Mouse (Mus musculus): ENCODE measurements at regions not wholly inside any gene's neighbourhood (a gene's known extent, or its start where the extent isn't known, plus 50 kb on each side); places are given as distances from the start of the nearest gene placed in this dataset.

DNA sequence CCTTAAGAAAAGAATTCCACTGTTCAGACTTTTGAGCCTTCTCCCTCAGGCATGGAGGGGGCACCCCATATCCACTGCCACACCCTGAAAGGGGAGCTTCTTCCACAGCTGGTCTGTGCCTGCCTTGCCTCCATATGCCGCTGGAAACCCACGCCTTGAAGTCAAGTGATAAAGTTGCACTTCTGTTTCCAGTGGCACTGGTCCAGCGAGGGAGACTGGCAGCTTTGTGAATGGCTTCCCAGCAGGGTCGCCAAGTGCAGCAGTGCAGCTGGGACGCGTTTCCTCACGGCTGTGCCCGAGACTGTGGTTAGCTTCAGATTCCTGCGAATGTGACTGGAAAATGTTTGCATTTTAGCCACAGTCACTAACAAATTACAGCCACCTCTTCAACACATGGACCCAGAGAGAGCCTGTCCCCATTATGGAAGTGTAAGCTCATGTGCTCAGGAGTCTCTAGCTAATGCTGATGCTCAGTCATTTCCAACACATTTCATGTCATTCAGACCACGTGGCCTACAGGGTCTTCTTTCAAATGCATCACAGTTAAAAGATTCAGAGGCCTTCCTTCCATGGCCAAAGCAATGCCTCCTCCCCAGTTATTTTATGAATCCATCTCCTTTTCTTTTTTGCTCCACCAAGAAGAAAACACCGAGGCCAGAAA lies 557.2 kb upstream of the Mpdz start:
- no peak for TF ChIP-seq CTCF (IDR thresholded peaks at IDR 0.05; ENCODE audit: low read depth)
- 57% methylated on average over 11 of the region's 11 CpGs for WGBS
- H3K4me1 ChIP-seq (replicated peaks; ENCODE audit: control insufficient read depth, insufficient read depth, low read length), result no peaks in the 10 kb centered on the region
- no peak overlapping the region for H3K27ac ChIP-seq (ENCODE audit: low read depth, low read length)
- ATAC-seq, result no peak
- no peaks in the 10 kb centered on the region for H3K27me3 ChIP-seq (replicated peaks; ENCODE audit: control insufficient read depth, insufficient read depth, low read length)
- H3K4me2 ChIP-seq (replicated peaks; ENCODE audit: low read depth), result no peak overlapping the region
- no peak overlapping the region for H3K9ac ChIP-seq (ENCODE audit: low read depth, low read length)
- no peak overlapping the region for H3K4me3 ChIP-seq (ENCODE audit: low read depth, low read length)
- no peaks in the 10 kb centered on the region for H3K36me3 ChIP-seq (ENCODE audit: control insufficient read depth, insufficient read depth)
- no peaks in the 10 kb centered on the region for H3K9me3 ChIP-seq (ENCODE audit: control insufficient read depth)

GRCm38 (mm10) chr4:81999093-81999492 lies 556.5 kb upstream of the Mpdz start:
- Histone ChIP-seq H3K4me3 (ENCODE audit: low read depth, low read length) (no peak overlapping the region), H3K36me3 (ENCODE audit: control insufficient read depth, insufficient read depth) (no peaks in the 10 kb centered on the region), H3K9me3 (ENCODE audit: control insufficient read depth) (no peaks in the 10 kb centered on the region), H3K27me3 (replicated peaks; ENCODE audit: control insufficient read depth, insufficient read depth, low read length) (no peaks in the 10 kb centered on the region), H3K9ac (ENCODE audit: low read depth, low read length) (no peak overlapping the region), H3K4me1 (replicated peaks; ENCODE audit: control insufficient read depth, insufficient read depth, low read length) (no peaks in the 10 kb centered on the region), H3K4me2 (replicated peaks; ENCODE audit: low read depth) (no peak overlapping the region), H3K27ac (ENCODE audit: low read depth, low read length) (no peak overlapping the region)
- no peak for ATAC-seq
- TF ChIP-seq CTCF (IDR thresholded peaks at IDR 0.05; ENCODE audit: low read depth), result no peak
- 94% methylated on average over 3 of the region's 3 CpGs for WGBS

DNA sequence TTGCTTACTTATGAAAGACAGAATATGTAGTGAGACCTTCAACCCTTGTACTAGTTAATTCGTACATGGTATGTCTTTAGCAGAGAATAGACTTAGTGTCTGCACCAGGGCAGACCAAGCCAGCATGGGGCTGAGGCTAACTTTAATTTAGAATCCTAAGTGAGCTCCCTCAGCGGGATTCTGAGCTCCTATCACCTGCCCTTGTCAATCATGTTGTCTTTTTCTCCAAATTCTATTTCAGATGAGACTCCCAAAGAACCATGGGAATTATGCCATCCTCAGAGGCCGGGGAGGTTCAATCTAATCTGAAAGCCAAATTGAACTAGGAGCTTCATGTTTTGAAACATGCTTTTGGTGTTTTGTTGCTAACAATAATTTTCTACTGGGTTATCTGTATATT lies 553.8 kb upstream of the Mpdz start:
- Histone ChIP-seq H3K27ac (ENCODE audit: low read depth, low read length) (no peak overlapping the region), H3K27me3 (replicated peaks; ENCODE audit: control insufficient read depth, insufficient read depth, low read length) (no peaks in the 10 kb centered on the region), H3K9me3 (ENCODE audit: control insufficient read depth) (no peaks in the 10 kb centered on the region), H3K4me1 (replicated peaks; ENCODE audit: control insufficient read depth, insufficient read depth, low read length) (no peaks in the 10 kb centered on the region), H3K9ac (ENCODE audit: low read depth, low read length) (no peak overlapping the region), H3K36me3 (ENCODE audit: control insufficient read depth, insufficient read depth) (no peaks in the 10 kb centered on the region), H3K4me3 (ENCODE audit: low read depth, low read length) (no peak overlapping the region), H3K4me2 (replicated peaks; ENCODE audit: low read depth) (no peak overlapping the region)
- no peak for TF ChIP-seq CTCF (IDR thresholded peaks at IDR 0.05; ENCODE audit: low read depth)
- WGBS, result 64% methylated on average over 3 of the region's 3 CpGs
- no peak for ATAC-seq

GRCm38 (mm10) chr4:81995243-81995642 lies 552.6 kb upstream of the Mpdz start:
- Histone ChIP-seq H3K36me3 (ENCODE audit: control insufficient read depth, insufficient read depth) (no peaks in the 10 kb centered on the region), H3K4me1 (replicated peaks; ENCODE audit: control insufficient read depth, insufficient read depth, low read length) (no peaks in the 10 kb centered on the region), H3K9me3 (ENCODE audit: control insufficient read depth) (no peaks in the 10 kb centered on the region), H3K4me2 (replicated peaks; ENCODE audit: low read depth) (no peak overlapping the region), H3K27me3 (replicated peaks; ENCODE audit: control insufficient read depth, insufficient read depth, low read length) (no peaks in the 10 kb centered on the region), H3K4me3 (ENCODE audit: low read depth, low read length) (no peak overlapping the region), H3K9ac (ENCODE audit: low read depth, low read length) (no peak overlapping the region), H3K27ac (ENCODE audit: low read depth, low read length) (no peak overlapping the region)
- peak; percentile 96 for ATAC-seq
- WGBS, result 42% methylated on average over 3 of the region's 3 CpGs
- no peak for TF ChIP-seq CTCF (IDR thresholded peaks at IDR 0.05; ENCODE audit: low read depth)

DNA sequence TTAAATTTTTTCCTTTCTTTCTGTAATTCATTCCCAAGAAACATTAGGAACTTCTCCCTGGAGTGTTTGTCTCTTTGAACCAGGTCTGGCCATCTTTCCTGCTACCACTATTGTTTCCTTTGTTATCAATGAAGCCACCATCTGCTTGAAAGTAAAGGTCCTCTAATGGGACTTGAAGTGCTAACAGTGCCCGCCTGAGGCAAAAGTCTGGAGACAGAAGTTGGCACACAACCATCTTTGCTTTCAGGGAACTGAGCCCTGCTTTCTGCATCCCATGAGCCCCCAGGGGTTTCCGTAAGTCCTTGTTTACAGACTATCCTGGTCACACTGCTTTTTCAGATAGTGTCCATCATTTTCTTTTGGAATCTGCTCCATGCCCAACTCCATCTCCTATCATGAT lies 546.2 kb upstream of the Mpdz start:
- H3K4me2 ChIP-seq (replicated peaks; ENCODE audit: low read depth), result no peak overlapping the region
- H3K4me1 ChIP-seq (replicated peaks; ENCODE audit: control insufficient read depth, insufficient read depth, low read length), result no peaks in the 10 kb centered on the region
- H3K36me3 ChIP-seq (ENCODE audit: control insufficient read depth, insufficient read depth), result no peaks in the 10 kb centered on the region
- no peaks in the 10 kb centered on the region for H3K27me3 ChIP-seq (replicated peaks; ENCODE audit: control insufficient read depth, insufficient read depth, low read length)
- no peak overlapping the region for H3K9ac ChIP-seq (ENCODE audit: low read depth, low read length)
- ATAC-seq, result no peak
- H3K9me3 ChIP-seq (ENCODE audit: control insufficient read depth), result no peaks in the 10 kb centered on the region
- no peak overlapping the region for H3K27ac ChIP-seq (ENCODE audit: low read depth, low read length)
- no peak for TF ChIP-seq CTCF (IDR thresholded peaks at IDR 0.05; ENCODE audit: low read depth)
- 84% methylated on average over 2 of the region's 2 CpGs for WGBS
- no peak overlapping the region for H3K4me3 ChIP-seq (ENCODE audit: low read depth, low read length)

DNA sequence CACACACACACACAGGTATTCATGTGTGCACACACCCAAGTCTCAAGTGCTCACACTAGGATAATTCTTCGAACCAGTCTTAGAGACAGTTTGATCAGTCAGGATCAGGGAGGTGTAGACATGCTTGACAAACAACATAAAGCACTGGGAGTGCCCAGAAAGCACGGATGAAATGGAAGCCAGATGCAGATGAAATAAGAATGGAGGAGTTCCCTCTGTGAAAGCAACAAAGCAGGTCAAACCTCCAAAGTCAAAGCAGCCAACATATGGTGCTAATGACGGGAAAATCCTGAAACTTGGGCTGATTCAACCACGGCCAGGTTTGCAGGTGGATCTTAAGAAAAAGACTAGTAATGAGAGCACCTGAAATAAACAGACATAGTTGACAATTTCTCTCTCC lies 544.0 kb upstream of the Mpdz start:
- no peak overlapping the region for H3K9ac ChIP-seq (ENCODE audit: low read depth, low read length)
- no peaks in the 10 kb centered on the region for H3K4me1 ChIP-seq (replicated peaks; ENCODE audit: control insufficient read depth, insufficient read depth, low read length)
- ATAC-seq, result no peak
- H3K4me3 ChIP-seq (ENCODE audit: low read depth, low read length), result no peak overlapping the region
- no peak for TF ChIP-seq CTCF (IDR thresholded peaks at IDR 0.05; ENCODE audit: low read depth)
- H3K9me3 ChIP-seq (ENCODE audit: control insufficient read depth), result no peaks in the 10 kb centered on the region
- no peak overlapping the region for H3K27ac ChIP-seq (ENCODE audit: low read depth, low read length)
- no peaks in the 10 kb centered on the region for H3K27me3 ChIP-seq (replicated peaks; ENCODE audit: control insufficient read depth, insufficient read depth, low read length)
- 66% methylated on average over 4 of the region's 4 CpGs for WGBS
- no peaks in the 10 kb centered on the region for H3K36me3 ChIP-seq (ENCODE audit: control insufficient read depth, insufficient read depth)
- no peak overlapping the region for H3K4me2 ChIP-seq (replicated peaks; ENCODE audit: low read depth)

GRCm38 (mm10) chr4:81981811-81982210 lies 539.2 kb upstream of the Mpdz start:
- no peaks in the 10 kb centered on the region for H3K36me3 ChIP-seq (ENCODE audit: control insufficient read depth, insufficient read depth)
- no peak overlapping the region for H3K4me2 ChIP-seq (replicated peaks; ENCODE audit: low read depth)
- TF ChIP-seq CTCF (IDR thresholded peaks at IDR 0.05; ENCODE audit: low read depth), result no peak
- no peaks in the 10 kb centered on the region for H3K4me1 ChIP-seq (replicated peaks; ENCODE audit: control insufficient read depth, insufficient read depth, low read length)
- H3K9me3 ChIP-seq (ENCODE audit: control insufficient read depth), result no peaks in the 10 kb centered on the region
- no peak overlapping the region for H3K4me3 ChIP-seq (ENCODE audit: low read depth, low read length)
- WGBS, result 93% methylated on average over 1 of the region's 1 CpGs
- H3K27ac ChIP-seq (ENCODE audit: low read depth, low read length), result no peak overlapping the region
- no peaks in the 10 kb centered on the region for H3K27me3 ChIP-seq (replicated peaks; ENCODE audit: control insufficient read depth, insufficient read depth, low read length)
- no peak for ATAC-seq
- no peak overlapping the region for H3K9ac ChIP-seq (ENCODE audit: low read depth, low read length)
